Mouse (Mus musculus) midbrain, embryonic 11.5 days (tissue): Measurements from ENCODE around the gene Gm4559. TPM values are rescaled to one million over a fixed set of nuclear protein-coding genes. Genes with fewer than 3 reads are reported as not detected.
"Not testable (repeated sequence)": the region's sequence is repeated elsewhere in the genome, so short reads cannot be mapped to it uniquely, and the experiment has no call there.

Source experiments
- ATAC-seq: fragments of 200-750 bp; cut with Nextera tagmentation; 2 replicates; pipeline ENCODE4 v1.8.0; 2017; ENCODE audit warnings: moderate TSS enrichment, moderate library complexity; ENCODE audit not compliant: low FRiP score
- DNase-seq: peaks from one replicate; pipeline ENCODE4 v3.0.0; 2015; ENCODE audit warnings: low spot score; ENCODE audit errors: missing footprints
- H3K27ac ChIP-seq: fragments of 300-500 bp; sonication (generic); 2 replicates; pipeline ENCODE4 v1.5.1; 2014; ENCODE audit warnings: low read depth, low read length
- H3K27me3 ChIP-seq: fragments of 300-500 bp; sonication (generic); 2 replicates; pipeline ENCODE4 v1.6.1; 2014; ENCODE audit warnings: mild to moderate bottlenecking, low read length, moderate library complexity, mixed read lengths; ENCODE audit not compliant: control insufficient read depth, insufficient read depth
- H3K36me3 ChIP-seq: fragments of 300-500 bp; sonication (generic); 2 replicates; pipeline ENCODE4 v1.6.1; 2014; ENCODE audit warnings: mild to moderate bottlenecking, low read length, moderate library complexity, mixed read lengths; ENCODE audit not compliant: control insufficient read depth, insufficient read depth
- H3K4me1 ChIP-seq: fragments of 300-500 bp; sonication (generic); 2 replicates; pipeline ENCODE4 v1.6.1; 2014; ENCODE audit warnings: low read length; ENCODE audit not compliant: control insufficient read depth, insufficient read depth
- H3K4me2 ChIP-seq: fragments of 300-500 bp; sonication (generic); 2 replicates; pipeline ENCODE4 v1.6.1; 2014; ENCODE audit warnings: mild to moderate bottlenecking, moderate library complexity
- H3K4me3 ChIP-seq: fragments of 300-500 bp; sonication (generic); 2 replicates; pipeline ENCODE4 v1.5.1; 2014; ENCODE audit warnings: low read depth, low read length
- H3K9ac ChIP-seq: fragments of 300-500 bp; sonication (generic); 2 replicates; pipeline ENCODE4 v1.6.1; 2014; ENCODE audit warnings: low read length
- H3K9me3 ChIP-seq: fragments of 300-500 bp; sonication (generic); 2 replicates; pipeline ENCODE4 v1.6.1; 2016; ENCODE audit warnings: low read length; ENCODE audit not compliant: control insufficient read depth
- WGBS: fragments of 180-500 bp; shearing (Covaris S2); extraction: QIAGEN DNeasy Blood & Tissue Kit; methylation state at CpG from one replicate; pipeline ENCODE4 v1.1.7; 2014; 5-methylcytosine and 5-hydroxymethylcytosine counted together
- polyA plus RNA-seq: library from polyadenylated mRNA; unstranded; fragments of >200 nt; fragmentation: Nextera tagmentation; extraction: Ambion mirVana; gene quantifications from 2 replicates; pipeline ENCODE4 v1.2.1, GENCODE M21; 2014

Gm4559 gene
- polyA plus RNA-seq, 1 experiment from 2014 or later: not detected

DNA sequence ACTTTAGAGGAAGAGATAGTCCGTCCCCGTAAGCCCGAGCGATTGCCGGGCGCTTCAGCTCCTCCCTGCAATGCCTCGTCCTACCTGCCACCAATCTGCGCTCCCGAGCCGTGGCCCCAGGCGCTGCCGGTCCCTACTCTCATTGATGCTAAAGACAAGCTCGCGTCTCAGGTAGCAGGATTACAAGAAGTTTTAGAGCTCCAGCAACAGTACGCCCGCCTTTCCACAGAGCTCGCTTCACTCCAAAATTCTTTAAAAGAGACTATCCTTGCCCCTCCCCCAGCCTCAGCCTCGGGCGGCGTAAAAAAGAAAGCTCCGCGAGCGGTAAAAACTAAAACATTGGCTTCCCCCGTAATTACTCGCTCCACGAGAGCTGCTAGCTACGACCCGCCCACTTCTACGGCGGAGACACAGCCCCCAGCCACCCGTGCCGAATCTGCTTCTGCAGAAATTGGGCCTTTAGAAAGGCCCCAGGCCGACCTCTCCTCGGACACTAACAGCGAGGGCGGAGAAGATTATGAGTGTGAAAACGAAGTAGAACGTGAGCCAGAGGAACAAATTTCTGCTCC, 9.9 kb upstream of the Gm4559 start:
- under 1% methylated on average over 38 of the region's 38 CpGs for WGBS
- peak; percentile 76 for ATAC-seq
- peak; percentile 96 for DNase-seq
- no peaks in the 10 kb centered on the region for H3K4me1 ChIP-seq
- no peaks in the 10 kb centered on the region for H3K9me3 ChIP-seq
- H3K9ac ChIP-seq: peak overlapping the region; percentile 73
- peak overlapping the region; percentile 40 for H3K4me3 ChIP-seq
- no peaks in the 10 kb centered on the region; the same call in 1 of the 2 replicates for H3K27me3 ChIP-seq
- peak overlapping the region; percentile 35; the same call in 1 of the 2 replicates for H3K27ac ChIP-seq
- no peaks in the 10 kb centered on the region for H3K36me3 ChIP-seq
- peak overlapping the region; percentile 76 for H3K4me2 ChIP-seq

DNA sequence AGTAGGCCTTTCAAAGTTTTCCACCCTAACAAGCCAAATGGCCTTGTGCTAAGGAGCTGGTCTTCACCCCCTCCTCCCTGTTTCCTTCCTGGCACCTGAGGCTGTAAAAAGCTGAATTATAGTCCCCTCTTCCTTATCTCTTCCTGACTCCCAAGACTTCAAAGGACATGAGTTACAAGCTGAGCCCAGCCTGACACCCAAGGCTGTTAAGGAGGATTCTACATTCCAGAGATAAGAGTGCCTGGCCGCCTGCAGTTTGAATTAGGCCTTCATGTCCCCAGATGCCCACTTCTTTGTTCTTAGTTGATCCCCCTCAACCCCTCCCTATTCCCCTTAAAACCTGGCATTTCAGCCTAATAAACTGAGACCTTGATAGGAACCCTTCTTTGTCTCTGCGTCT, 8.7 kb upstream of the Gm4559 start:
- ATAC-seq: not testable (repeated sequence)

DNA sequence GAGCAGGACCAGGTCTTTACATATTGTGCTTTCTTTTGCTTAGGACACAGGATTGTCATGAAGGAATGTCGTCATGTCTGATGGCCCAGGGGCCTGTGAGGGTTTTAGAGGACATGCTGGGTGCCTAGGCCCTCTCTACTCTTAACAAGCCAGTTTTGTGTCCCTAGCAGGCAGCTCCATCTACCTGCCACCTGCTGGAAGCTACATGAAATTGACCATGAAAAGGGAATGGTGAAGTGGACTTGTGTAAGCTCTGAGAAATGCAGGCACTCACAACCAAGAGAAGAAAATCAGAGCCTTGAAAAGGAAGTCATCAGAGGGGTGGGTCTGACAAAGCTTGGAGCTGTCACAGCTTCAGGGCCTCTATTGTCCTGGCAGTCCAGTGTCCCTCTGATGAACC, 5.1 kb upstream of the Gm4559 start:
- not testable (repeated sequence) for H3K36me3 ChIP-seq, H3K9ac ChIP-seq, DNase-seq, H3K4me1 ChIP-seq, H3K4me2 ChIP-seq, ATAC-seq, H3K27ac ChIP-seq, H3K9me3 ChIP-seq, H3K27me3 ChIP-seq, H3K4me3 ChIP-seq
- 62% methylated on average over 1 of the region's 1 CpGs for WGBS

More for the DNA sequence above, 8.7 kb upstream of the Gm4559 start:
- DNase-seq, H3K36me3 ChIP-seq, H3K9ac ChIP-seq, H3K4me2 ChIP-seq, H3K9me3 ChIP-seq, H3K27ac ChIP-seq, H3K4me1 ChIP-seq, H3K4me3 ChIP-seq, H3K27me3 ChIP-seq: not testable (repeated sequence)
- WGBS: 7% methylated on average over 2 of the region's 2 CpGs

DNA sequence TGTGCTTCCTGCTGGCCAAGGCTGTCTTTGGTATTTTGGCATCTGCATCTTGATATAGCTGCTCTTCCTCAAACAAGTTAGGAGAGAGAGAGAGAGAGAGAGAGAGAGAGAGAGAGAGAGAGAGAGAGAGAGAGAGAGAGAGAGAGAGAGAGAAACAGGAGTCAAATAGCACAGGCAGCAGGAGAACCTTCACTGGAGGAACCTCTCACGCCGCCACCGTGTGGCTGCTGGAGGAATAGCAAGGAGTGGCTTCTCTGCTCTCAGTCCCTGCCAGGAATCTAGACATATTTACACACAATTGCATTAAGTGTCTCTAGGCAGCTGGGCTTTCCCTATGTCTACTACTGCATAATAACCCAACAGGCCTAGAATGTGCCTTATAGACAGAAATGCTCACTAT, 4.0 kb upstream of the Gm4559 start:
- ATAC-seq, H3K4me1 ChIP-seq, H3K4me2 ChIP-seq, H3K4me3 ChIP-seq, H3K36me3 ChIP-seq, H3K27me3 ChIP-seq, H3K27ac ChIP-seq, H3K9ac ChIP-seq, H3K9me3 ChIP-seq: not testable (repeated sequence)
- 0% methylated on average over 3 of the region's 3 CpGs for WGBS
- peak; percentile 92 for DNase-seq

DNA sequence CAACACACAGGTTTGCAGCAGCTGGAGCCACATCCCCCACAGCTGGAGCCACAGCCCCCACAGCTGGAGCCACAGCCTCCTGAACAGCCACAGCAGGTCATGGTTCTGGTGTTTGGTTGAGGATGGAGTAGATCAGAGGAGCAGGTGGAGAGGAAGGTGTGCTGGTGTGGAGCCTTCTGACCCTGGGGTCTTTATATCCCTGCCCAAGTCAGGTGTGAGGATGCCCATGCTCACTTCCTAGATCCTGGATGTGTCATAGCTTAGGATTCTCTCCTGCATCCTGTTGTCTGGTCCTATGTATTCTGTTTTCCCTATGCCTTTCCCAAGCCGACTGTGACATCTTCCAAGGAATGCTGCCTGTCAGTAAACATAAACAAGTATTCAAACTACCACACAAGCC, 15.9 kb downstream of the Gm4559 start, which contains the start of gene Gm2431:
TSS of gene Gm2431 (minus strand) at position 101 of the 400 bp plus-strand sequence.
- H3K27me3 ChIP-seq, H3K4me1 ChIP-seq, H3K4me2 ChIP-seq, H3K4me3 ChIP-seq, ATAC-seq, H3K9me3 ChIP-seq, H3K36me3 ChIP-seq, H3K9ac ChIP-seq, DNase-seq, H3K27ac ChIP-seq: not testable (repeated sequence)
- WGBS: 63% methylated on average over 1 of the region's 1 CpGs

DNA sequence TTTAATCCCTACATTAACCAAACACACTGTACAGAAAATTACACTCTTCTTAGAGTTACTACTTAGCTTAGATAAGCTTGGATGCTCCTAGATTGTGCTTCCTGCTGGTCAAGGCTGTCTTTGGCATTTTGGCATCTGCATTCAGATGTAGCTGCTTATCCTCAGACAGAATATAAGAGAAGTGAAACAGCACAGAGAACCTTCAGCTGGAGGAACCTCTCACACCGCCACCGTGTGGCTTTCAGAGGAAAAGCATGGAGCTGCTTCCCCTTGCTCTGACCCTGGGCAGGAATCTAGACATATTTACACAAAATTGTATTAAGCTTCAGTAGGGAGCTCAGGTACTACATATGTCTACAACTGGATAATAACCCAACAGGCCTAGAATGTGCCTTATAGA, 18.6 kb downstream of the Gm4559 start:
- Histone ChIP-seq H3K27ac (no peak overlapping the region), H3K9ac (no peak overlapping the region), H3K4me3 (no peak overlapping the region), H3K4me2 (no peak overlapping the region), H3K4me1 (no peaks in the 10 kb centered on the region), H3K9me3 (no peaks in the 10 kb centered on the region), H3K27me3 (no peaks in the 10 kb centered on the region), H3K36me3 (no peaks in the 10 kb centered on the region)
- DNase-seq (no peak), ATAC-seq (no peak)
- WGBS: 2% methylated on average over 2 of the region's 2 CpGs

DNA sequence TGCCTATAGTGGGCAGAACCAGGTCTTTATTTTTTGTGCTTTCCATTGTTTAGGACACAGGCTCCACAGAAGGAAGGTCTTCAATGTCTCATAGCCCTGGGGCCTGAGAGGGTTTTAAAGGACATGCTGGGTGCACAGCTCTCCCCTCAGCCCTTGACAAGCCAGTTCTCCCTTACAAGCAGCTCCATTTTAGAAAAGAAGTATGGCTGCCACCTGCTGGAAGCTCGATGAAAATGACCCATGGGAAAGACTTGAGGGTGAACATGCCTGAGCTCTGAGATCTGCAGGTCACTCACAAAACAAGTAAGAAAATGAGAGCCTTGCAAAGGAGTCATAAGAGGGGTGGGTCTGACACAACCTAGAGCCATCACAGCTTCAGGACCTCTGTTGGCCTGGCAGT, 24.3 kb downstream of the Gm4559 start:
- DNase-seq: no peak
- H3K36me3 ChIP-seq: no peaks in the 10 kb centered on the region
- no peak for ATAC-seq
- H3K27me3 ChIP-seq: no peaks in the 10 kb centered on the region
- 0% methylated on average over 1 of the region's 1 CpGs for WGBS
- H3K9me3 ChIP-seq: no peaks in the 10 kb centered on the region
- H3K4me3 ChIP-seq: no peak overlapping the region
- no peaks in the 10 kb centered on the region for H3K4me1 ChIP-seq
- no peak overlapping the region for H3K27ac ChIP-seq
- no peak overlapping the region for H3K9ac ChIP-seq
- H3K4me2 ChIP-seq: no peak overlapping the region

DNA sequence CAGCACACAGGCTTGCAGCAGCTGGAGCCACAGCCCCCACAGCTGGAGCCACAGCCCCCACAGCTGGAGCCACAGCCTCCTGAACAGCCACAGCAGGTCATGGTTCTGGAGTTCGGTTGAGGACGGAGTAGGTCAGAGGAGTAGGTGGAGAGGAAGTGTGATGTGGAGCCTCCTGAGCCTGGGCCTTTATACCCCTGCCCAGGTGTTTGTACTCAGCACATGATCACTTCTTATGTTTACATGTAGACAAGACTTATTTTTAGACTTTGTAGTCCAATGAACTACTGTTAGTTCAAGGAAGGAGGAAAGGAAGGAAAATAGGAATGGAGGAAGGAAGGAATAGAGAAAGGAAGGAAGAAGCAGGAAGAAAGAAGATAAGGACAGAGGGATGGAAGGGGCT, 33.2 kb downstream of the Gm4559 start, which contains the start of gene Gm40460:
TSS of gene Gm40460 (minus strand) at position 101 of the 400 bp plus-strand sequence.
- no peak within 1 kb of the TSS for H3K9ac ChIP-seq
- no peak within 1 kb of the TSS for H3K4me3 ChIP-seq
- H3K36me3 ChIP-seq: no peaks in the 10 kb centered on the region
- no peaks in the 10 kb centered on the region for H3K27me3 ChIP-seq
- 53% methylated on average over 2 of the region's 2 CpGs for WGBS
- ATAC-seq: no peak
- H3K4me1 ChIP-seq: no peaks in the 10 kb centered on the region
- no peak within 1 kb of the TSS for H3K27ac ChIP-seq
- no peaks in the 10 kb centered on the region for H3K9me3 ChIP-seq
- H3K4me2 ChIP-seq: no peak within 1 kb of the TSS
- DNase-seq: no peak

DNA sequence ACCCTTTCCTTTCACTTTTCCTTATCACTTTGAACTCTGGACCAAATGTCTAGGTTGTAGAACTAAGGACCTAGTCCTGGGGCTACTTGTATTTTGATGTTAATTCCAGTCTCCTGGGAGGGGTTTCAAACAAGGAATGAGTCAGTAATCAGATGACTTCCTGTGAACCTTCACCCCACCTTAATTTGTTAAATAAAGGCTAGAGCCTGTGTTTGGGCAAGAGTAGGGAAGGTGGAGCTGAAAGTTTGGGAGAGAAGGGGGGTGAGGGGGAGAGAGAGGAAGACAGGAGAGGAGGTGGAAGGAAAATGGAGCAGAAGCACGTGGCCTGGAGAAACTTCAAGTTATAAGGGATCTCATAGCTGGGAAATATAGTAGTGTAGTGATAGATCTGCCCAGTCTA, 42.6 kb downstream of the Gm4559 start:
- H3K27ac ChIP-seq: no peak overlapping the region
- H3K27me3 ChIP-seq: no peaks in the 10 kb centered on the region
- no peaks in the 10 kb centered on the region for H3K4me1 ChIP-seq
- H3K4me3 ChIP-seq: no peak overlapping the region
- WGBS: 30% methylated on average over 1 of the region's 1 CpGs
- no peak overlapping the region for H3K9ac ChIP-seq
- ATAC-seq (no peak), DNase-seq (no peak)
- H3K9me3 ChIP-seq: no peaks in the 10 kb centered on the region; the same call in 1 of the 2 replicates
- no peak overlapping the region for H3K4me2 ChIP-seq
- no peaks in the 10 kb centered on the region for H3K36me3 ChIP-seq
